Mouse (Mus musculus) brain, embryonic 14.5 days (tissue): ENCODE results near the gene Stxbp6.

Experiments
- CTCF ChIP-seq: fragments of 200-500 bp; IDR thresholded peaks from 2 replicates; pipeline ENCODE4 v1.5.1; 2012; ENCODE audit warnings: inconsistent platforms, mild to moderate bottlenecking, moderate library complexity, borderline replicate concordance; ENCODE audit not compliant: insufficient read depth, insufficient read length; ENCODE audit errors: extremely low read depth
- POLR2A ChIP-seq: fragments of 200-500 bp; IDR thresholded peaks from 2 replicates; pipeline ENCODE4 v1.6.1; 2012; ENCODE audit warnings: mild to moderate bottlenecking, inconsistent platforms, borderline replicate concordance; ENCODE audit not compliant: poor library complexity, insufficient read depth, insufficient read length, severe bottlenecking; ENCODE audit errors: extremely low read depth

DNA sequence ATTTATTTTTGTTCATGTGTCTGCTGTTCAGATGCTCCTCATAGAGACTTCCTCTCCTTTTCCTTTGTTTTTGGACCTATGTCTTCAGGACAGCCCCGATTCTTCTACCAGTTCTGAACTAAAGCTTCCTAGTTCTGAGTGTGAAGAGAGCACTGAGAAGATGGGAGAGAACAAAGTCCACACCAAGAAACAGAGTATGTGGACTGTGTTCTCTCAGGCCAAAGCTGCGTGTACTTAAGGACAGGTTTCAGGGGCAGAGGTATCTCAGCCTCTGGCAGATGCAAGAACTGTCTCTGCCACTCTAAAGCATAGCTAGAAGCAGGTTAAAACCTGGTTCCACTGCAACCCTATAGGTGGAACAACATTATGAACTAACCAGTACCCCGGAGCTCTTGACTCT is 151.2 kb downstream of the Stxbp6 start:
- TF ChIP-seq POLR2A (no peak), CTCF (no peak)
